Mouse (Mus musculus) gastrocnemius, postnatal 4 days (tissue): ENCODE measurements around the gene Cpeb4. TPM values are rescaled to one million over a fixed set of nuclear protein-coding genes. Genes with fewer than 3 reads are reported as not detected.
"Not testable (repeated sequence)": the region's sequence is repeated elsewhere in the genome, so short reads cannot be mapped to it uniquely, and the experiment has no call there.

Experiments used
- DNase-seq, 2 experiments: peaks; one replicate each; pipeline ENCODE4 v3.0.0; 2021 to 2022; ENCODE audit warnings: low spot score in 2 of 2, mixed read lengths in 2 of 2
- total RNA-seq, 2 experiments: library from RNA; stranded (reverse); gene quantifications; 2 replicates each; pipeline ENCODE4 v1.2.3; 2021

Gene Cpeb4
- total RNA-seq, 2 experiments from 2014 or later: 69.5 to 76.1 TPM

DNA sequence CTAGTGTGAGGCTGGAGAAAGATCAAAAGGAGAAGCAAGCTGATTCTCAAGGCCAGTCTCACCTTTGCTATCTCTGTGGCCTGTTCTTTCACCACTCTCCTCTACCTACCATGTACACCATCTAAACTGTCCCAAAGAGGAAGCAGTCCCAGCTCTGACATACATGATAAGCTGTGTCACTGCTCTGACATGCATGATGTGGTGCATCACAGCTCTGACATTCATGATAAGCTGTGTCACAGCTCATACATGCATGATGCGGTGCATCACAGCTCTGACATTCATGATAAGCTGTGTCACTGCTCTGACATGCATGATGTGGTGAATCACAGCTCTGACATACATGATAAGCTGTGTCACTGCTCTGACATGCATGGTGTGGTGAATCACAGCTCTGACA, 26.9 kb upstream of the Cpeb4 start:
- DNase-seq: not testable (repeated sequence)

DNA sequence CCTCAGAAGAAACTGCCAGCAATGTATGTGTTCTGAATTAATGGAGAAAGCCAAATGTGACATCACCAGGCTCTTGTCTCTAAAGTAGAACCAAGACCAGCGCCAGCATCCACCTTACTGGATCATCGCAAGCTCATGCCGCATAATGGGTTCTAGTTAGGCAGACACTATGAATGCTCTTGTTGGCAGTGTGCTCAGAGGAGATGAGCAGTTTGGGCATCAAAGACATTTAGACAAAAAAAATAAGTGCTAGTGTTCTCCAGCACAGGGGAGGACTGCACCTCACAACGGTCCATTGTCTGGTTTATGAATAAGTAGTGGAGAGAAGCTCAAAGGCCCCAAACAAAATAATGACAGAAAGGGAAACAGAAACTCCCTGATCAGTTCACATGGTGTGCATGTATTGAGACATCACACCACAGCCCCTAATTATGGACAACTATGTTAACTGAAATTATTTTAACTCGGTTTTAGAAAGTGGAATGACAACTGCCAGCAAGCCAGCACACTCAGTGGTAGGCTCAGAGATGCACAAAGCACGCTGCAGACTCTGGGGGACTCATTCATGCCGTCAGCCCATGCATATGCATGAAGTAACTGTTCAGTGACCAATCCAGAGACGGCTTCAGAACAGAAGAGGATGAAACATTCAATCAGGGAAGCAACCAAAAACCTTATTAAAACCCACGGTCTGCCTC, 25.1 kb upstream of the Cpeb4 start:
- DNase-seq: no peak

DNA sequence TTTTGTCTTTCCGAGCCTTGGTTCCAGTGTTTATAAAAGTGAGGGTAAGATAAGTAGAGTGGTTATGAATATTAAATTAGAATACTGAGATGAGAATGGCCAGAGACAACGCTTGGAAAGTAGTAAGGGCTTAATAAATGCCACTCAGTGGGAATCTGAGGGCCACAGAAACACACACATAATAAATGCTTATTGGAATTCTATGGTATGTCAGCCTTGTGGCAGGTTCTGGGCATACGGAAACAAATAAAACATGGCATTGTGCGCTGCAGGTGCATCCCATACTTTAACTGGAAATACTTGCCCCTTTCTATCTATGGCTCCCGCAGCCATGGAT, 24.6 kb upstream of the Cpeb4 start:
- no peak for DNase-seq

DNA sequence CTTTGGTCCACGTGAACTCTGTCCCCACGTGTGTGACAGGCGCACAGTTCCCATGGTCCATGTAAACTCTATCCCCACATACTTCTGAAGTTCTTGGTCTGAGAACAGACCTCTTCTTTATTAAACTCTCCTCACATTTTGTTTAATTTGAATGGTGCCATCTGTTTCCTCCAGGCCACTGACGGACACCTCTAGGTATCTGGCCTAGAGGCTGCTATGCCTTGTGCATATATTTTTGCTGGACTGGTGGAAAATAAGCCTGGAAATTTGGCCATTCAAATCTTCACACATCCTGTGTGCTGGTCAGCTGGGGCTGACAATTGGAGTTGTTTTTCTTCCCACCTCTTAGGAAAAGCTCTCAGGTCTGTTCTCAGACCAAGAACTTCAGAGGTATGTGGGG, 23.3 kb upstream of the Cpeb4 start:
- no peak for DNase-seq

DNA sequence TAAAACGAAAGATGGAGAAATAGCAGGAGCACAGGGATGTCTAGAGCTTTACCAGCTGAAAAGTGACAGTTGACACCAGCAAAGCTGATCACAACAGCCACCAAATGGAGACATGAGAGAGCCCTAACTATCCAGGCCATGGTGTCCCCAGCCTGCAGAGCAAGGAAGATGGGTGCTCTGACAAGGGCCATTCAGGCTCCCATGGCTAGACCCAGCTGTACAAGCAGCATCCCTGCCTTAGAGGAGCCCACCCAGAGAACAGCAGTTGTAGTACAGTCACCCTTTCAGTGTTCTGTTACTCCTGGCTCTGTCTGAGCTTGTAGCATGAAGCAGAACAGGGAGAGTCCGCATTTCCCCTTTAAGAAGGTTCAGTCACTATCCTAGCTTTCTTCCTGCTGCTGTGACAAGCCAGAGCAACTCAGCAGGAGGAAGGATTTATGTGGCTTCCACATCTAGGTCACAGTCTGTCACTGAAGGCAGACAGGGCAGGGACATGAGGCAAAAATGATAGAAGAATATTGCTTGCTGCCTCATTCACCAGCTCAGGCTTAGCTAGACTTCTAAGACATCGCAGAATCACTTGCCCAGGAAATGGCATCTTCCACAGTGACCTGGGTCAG, 21.7 kb upstream of the Cpeb4 start:
- no peak for DNase-seq

DNA sequence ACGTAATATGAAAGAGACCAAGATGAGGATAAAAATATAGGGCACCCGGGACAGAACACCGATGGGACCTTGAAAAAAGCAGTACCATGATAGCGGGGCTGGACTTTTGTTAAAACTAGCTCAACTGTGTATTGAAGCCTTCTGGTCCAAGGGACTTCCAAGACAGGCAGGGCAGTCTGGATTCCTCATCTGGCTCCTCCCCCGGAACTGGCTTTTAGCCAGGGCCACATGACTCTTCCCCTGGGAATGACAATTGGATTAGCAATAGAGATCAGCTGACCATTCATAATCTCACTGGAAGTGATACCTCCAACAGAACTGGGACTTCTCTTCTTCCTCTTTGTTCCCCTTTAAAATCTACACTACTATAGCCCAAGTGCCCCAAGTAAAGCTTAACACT, 21.0 kb upstream of the Cpeb4 start:
- no peak for DNase-seq

DNA sequence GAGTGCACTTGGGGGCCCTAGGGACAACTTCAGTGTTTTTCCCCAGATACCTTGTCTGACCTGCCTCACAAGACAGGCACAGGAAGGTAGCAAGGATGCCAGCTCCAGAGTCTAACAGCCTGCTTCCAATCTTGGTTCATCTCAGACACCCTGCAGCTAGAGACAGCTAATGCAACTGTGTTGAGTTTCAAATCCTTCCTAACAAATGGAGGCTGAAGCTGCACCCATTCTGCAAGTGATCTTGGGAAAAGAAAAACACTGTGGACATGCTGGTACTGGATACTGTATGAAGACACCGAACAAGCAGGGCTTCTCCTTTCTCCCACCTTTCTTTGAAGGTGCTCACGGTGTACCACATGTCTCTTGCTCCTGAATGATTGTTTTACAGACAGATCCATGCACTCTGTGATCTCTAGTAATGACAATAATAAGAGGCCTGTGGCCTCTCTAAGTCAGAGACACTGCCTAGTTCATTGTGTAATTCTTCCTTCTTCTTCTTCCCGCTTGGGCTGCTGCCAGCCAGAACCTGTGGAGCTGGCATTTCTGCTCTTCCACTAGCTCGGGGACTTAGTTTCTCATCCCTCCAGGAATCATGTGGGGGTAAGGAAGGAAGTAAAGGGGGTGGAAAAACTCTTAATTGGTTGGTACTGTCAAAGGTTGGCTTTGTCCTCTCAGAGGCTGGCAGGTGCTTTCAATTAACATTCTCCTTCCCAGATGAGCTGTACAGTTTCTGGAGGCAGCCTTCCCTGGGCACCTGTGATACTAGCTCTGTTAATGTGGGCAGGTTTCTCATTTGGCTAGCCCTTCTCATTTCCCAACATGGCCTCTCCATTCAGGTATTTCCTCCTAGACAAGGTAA, 20.1 kb upstream of the Cpeb4 start:
- no peak for DNase-seq

DNA sequence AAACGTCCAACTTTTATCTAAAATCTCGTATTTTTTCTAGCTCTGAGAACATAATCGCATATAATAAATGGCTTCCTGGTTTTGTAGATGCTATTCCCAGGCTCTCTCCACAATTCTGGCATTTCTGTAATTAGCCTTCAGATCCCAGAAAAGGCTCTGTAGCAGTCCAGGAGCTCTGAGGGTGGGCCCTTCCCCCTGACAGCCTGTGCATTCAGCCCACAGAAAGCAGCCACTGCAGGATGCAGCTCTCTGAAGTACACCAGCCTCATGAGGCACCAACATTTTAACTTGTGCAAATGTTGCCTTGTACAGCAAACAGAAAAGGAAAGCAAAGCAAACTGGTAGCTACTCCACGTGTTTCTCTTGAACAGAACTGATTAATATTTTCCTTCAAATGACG, 17.1 kb upstream of the Cpeb4 start:
- no peak for DNase-seq

DNA sequence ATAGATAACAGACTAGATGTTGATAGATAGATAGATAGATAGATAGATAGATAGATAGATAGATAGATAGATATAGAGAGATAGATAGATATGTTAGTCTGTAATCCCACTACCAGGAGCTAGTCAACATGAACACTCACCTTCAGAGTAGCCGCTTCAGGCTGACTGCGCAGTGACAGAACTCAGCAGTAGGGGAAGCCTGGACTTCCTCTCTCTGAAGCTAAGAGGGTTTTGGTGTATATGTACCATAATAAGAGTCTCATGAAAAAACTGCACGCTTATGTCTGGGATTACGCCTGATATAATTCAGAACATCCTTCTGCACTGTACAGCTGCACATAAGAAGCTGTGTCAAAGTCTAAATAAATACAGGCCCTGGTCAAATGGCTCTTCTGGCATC, 14.5 kb upstream of the Cpeb4 start:
- no peak for DNase-seq

DNA sequence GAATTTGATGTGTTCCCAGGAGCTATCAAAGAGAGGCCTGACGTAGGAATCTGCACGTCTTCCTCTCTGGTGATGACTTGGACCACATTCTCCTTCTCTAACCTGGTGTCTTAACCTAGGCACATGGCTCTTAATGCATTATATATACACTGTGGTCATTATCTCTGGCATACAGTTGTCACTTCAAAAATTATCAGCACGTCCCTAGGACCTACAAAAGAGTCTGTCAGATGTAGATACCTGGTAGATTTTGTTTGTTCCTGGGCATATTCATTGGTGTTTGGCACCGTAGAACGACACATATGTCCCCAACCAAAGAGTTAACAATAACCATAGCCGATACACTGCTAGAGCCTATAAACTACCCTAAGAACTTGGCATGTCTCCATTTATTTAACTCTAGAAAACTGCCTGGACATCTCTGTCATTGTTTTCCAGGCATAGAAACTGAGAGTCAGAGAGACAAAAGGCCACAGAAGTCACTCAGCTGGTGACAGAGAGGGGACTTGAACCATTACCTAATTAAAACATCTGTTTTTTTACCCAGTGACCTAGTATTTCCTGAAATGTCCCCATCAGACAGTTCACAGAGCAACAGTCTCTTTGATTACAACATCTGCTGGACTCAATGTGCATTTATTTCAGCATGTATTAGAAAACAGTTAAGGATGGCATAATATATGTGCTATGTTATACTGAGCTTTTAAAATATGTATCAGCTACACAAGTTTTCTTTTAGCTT, 10.7 kb upstream of the Cpeb4 start:
- DNase-seq: no peak

DNA sequence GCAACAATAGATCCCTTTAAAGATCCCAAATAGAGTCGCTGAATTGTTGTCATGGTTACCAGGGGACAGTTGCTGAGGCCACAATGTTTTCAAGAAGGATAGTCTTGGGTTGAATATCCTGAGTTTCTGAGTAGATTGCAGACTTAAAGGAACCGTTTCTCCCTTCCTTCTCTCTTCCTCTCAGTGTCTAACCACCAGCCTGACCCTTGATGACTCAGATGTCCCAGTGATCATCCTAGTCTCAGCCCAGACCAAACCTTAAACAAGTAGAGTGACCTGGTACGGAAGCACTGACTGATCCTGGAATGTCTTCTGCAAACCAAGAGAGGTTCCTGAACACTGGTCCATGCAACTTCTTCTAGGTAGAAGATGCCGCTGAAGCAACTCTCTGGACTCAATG, 4.0 kb upstream of the Cpeb4 start:
- DNase-seq: no peak

DNA sequence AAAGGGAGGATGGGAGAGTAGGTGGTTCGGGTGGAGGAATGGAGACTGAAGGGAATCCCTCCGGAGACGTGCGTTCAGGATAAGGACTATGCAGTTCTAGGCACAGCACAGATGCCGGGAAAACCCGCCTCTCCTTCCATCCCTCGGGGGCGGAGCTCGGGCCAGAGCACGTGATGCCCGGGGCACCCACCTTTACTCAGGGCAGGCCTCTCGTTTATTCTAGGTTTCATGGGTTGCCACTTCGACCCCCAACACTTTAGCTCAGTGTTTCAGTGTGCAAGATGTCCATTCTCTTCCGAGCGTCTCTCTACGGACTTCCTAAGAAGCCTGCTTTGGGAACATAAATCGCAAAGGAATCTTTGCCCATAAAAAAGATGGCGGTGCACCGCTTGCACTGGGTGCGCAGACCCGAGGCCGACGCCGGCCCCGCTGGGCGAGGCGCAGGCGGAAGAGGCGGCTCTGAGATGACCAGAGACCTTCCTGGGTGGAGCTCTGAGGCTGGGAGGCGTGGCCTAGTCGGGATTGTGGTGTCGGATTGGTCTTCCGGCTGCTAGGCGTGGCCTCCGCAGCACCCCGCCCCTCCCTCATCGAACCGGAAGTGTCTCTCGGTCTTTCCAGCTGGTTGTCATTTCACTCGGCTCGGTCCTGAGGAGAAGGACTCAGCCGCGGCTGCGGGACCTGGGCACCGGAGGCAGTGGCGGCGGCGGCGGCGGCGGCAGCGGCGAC, 1.6 kb upstream of the Cpeb4 start:
- peak; percentile 95 to 98 for DNase-seq

DNA sequence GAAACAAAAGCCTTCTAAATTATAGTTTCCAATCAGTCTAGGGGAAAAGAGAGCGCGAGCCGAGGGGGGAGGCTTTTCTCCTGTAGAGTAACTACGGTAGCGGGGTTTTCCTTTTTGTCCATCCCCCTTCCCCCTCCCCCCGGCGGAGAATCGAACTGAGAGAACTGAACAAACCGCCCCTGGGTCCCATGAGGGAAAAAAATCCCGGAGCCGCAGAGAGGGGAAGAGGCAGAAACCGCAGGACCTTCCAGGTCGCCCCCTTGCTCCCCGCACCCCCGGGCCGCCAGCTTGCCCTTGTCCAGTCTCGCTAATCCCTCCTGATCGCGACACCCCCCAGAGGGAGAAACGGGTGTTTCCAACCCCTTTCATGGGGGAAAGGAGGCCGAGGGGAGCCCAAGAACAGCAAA, 873 bp upstream of the Cpeb4 start:
- DNase-seq: peak; percentile 41 to 50

DNA sequence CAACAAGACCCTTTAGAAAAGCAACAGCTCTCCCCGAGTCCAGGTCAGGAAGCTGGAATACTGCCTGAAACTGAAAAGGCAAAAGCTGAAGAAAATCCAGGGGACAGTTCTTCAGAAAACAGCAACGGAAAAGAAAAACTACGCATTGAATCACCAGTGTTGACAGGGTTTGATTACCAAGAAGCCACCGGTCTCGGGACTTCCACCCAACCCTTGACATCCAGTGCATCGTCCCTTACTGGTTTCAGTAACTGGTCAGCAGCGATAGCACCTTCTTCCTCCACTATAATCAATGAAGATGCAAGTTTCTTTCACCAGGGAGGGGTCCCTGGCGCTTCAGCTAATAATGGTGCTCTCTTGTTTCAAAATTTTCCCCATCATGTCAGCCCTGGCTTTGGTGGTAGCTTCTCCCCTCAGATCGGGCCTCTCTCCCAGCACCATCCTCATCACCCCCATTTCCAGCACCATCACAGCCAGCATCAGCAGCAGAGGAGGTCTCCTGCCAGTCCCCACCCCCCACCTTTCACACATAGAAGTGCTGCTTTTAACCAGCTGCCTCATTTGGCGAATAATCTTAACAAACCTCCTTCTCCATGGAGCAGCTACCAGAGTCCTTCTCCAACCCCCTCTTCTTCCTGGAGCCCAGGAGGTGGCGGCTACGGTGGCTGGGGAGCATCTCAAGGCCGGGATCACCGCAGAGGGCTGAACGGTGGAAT, 693 bp downstream of the Cpeb4 start:
- DNase-seq: no peak

DNA sequence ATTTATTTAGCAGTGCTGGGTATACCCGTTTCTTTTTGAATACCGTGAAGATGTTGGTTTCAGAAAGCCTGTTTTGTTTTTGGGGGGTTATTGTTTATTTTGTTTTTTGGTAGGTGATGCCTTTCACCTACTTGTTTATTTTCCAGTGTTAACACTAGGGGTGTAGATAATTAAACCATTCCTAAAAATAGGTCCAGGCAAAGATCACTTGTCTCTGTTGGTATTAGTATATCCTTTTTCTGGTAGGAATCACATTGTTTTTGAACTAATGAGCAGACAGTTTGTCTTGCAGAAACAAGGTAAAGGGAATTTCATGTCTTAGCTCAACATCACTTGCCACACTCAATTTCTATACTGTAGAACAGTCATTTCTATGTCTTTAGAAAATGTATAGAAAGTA, 2.1 kb downstream of the Cpeb4 start:
- DNase-seq: no peak

DNA sequence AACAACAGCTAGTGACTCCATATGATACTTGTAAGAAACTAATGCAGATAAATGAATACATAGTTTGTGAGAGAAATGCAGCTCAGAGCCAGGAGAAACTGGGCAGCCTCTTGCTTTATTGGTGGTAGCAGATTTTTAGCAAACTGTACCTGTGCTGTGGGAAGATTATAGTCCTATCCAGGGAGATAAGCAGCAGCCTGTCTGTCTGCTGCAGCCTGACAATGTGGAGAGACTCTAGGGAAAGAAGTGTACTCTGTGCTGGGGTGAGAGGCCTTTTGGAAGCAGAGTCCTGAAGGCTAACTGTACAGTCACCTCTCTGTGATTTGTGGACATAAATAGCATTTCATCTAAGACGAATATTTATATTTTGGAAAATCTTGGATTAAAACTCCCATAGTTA, 11.7 kb downstream of the Cpeb4 start:
- no peak for DNase-seq

DNA sequence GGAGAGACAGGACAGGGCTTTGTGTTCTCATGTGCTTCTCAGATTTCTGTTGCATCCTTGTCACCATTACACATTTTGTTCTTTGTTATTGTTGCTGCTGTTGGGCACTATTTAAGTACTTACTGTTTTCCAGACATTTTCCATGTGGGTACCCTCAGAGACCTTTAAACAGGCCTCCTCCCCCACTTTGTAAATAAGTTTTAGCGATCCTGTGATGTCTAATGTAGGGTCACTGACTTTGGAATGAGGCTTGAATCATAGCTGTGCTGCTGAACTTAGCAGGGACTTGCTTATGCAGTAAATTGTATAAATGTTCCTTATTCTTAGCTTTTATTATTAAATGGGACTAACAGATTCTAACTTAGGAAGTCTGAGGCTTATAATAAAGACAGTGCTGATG, 13.8 kb downstream of the Cpeb4 start:
- DNase-seq: no peak

DNA sequence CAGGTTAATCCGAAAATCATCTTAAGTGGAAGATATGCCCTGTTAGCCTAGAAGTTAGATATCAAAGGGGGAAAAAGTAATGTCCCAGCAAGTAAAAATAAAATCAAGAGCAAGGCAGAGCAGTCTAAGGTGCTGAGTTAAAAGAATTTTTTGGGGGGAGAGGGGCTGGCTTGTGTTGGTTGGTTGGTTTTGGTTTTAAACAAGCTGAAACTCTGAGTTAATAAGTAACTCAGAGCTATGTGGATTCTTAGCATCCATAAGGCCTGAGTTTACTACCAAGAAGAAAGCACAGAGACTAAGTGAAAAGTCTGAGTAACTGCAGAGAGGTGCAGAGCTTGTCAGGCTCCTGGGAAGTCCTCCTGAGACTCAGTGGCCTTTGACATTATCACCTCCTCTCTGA, 16.2 kb downstream of the Cpeb4 start:
- DNase-seq: no peak

DNA sequence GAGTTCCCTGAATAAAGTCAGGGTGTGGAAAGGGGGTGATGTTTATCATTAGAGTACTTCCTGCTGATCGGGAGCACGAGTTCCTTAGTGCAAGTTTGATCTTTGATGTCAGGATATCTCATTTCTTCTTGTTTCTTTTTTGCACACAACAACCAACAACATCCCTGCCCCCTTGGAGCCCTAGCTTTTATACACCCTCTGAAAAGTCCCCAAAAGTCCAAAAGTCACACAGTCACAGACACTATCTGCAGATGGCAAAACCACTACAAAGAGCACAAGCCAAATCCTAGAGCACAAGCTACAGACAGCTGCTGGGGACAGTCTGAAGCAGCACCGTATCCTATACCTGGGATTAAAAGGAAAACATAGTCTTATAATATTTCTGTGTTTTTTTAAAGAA, 20.1 kb downstream of the Cpeb4 start:
- DNase-seq: no peak

DNA sequence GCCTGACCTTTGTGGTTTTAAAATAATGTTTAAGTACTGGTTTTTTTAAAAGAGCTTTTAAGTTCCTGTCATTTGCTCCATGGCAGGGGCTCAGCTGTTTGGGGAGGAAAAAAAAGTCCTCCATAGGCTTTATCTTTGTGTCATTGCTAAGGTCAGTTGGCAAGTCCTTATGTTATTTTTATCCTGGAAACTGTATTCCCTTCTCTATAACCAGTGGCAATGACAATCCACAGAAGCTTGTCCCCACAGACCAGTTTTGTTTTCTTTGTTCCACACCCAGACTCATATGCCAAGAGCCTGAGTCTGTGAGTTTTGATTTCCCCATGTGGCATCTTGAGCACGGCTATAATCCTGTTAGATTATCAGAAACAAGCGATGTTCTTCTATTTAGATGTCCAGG, 21.6 kb downstream of the Cpeb4 start:
- no peak for DNase-seq
